Mouse (Mus musculus): Measurements from ENCODE around the gene Rgs7. TPM values are rescaled to one million over a fixed set of nuclear protein-coding genes. Genes with fewer than 3 reads are reported as not detected.

Gene Rgs7
- polyA plus RNA-seq, 1 experiment from 2014 or later = 2.3 TPM

DNA sequence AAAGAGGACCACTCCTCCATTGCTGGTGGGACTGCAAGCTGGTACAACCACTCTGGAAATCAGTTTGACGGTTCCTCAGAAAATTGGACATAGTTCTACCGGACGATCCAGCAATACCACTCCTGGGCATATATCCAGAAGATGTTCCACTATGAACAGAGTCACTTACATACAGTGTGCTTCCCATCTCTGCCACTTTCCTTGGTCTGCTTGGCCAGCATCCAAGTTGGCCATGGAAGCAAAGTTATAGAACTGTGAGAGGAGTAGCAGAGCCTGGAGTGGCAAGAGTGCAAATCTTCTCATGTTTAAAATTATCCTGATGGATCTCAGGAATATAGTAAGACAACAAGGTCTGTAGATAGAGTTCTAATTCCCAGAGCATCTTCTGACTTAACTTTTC lies 367.9 kb downstream of the Rgs7 start:
- 92% methylated on average over 3 of the region's 3 CpGs for WGBS

DNA sequence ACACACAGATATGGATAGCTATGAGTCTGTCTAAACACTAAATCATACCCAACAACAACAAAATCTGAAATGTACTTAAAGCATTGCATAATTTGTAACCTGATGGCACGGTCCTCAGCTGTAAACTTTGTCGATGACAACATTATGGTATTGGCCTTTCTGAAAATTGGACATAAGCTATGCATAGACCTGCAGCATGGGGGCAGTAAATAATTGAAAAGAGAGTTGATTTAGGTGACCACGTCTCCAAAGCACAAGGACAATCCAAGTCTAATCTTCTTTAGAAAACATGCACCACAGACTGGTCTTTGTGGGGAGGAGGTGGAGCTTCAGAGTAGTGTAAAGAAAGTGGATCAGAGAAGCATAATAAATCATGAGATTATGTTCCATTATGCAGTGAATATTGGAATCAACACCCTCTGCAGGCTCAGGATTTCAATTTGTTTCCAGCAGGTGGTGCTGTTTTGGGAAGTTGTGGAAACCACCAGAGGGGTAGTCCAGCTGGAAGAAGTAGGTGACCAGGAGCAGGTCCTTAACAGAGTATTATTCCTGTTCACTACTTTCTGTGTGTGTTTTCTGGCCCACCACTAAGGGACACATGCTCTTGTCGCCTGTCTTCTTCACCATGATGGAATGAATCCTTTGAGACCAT lies 373.3 kb downstream of the Rgs7 start:
- Histone ChIP-seq H3K9ac (no peak overlapping the region), H3K27me3 (no peaks in the 10 kb centered on the region), H3K9me3 (no peaks in the 10 kb centered on the region), H3K36me3 (no peaks in the 10 kb centered on the region), H3K27ac (no peak overlapping the region), H3K4me1 (no peaks in the 10 kb centered on the region), H3K4me2 (replicated peaks) (no peak overlapping the region), H3K4me3 (no peak overlapping the region)
- WGBS = 72% methylated on average over 4 of the region's 4 CpGs
- ATAC-seq (ENCODE audit: insufficient number of reproducible peaks, insufficient read depth, low FRiP score, low TSS enrichment) = no peak

More for the DNA sequence above, 367.9 kb downstream of the Rgs7 start:
- H3K4me2 ChIP-seq (replicated peaks) = no peak overlapping the region
- no peaks in the 10 kb centered on the region for H3K4me1 ChIP-seq
- no peaks in the 10 kb centered on the region for H3K27me3 ChIP-seq
- no peak for ATAC-seq (ENCODE audit: insufficient number of reproducible peaks, insufficient read depth, low FRiP score, low TSS enrichment)
- no peak overlapping the region for H3K27ac ChIP-seq
- H3K36me3 ChIP-seq = no peaks in the 10 kb centered on the region
- no peaks in the 10 kb centered on the region for H3K9me3 ChIP-seq
- no peak overlapping the region for H3K4me3 ChIP-seq
- no peak overlapping the region for H3K9ac ChIP-seq

DNA sequence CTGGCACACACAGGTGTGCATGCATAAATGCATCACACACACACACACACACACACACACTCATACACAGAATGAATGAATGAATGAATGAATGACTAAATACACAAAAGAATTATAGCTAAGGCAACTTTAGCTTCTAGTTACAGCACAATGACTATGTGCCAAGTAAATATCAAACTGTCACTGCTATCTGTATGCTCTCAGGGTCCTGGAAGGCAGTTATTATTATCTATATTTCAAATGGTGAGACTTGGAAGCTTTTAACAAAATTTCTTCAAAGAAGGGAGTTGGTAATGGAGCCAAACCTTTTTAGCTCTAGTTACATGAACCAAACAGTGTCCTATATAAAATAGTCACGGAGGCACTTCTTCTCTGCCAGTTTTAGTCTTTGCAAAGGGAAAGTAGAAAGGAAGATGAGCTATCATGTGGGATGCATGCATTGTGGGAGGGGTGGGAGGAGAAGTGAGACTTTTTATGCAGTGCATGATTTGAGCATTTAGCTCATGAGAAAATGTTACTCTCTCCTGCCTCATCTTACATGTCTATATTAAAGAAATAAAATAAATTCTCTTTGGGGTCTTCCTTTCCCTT lies 383.9 kb downstream of the Rgs7 start:
- Histone ChIP-seq H3K4me2 (replicated peaks) (no peak overlapping the region), H3K27me3 (no peaks in the 10 kb centered on the region), H3K4me3 (no peak overlapping the region), H3K27ac (no peak overlapping the region), H3K9ac (no peak overlapping the region), H3K9me3 (no peaks in the 10 kb centered on the region), H3K36me3 (no peaks in the 10 kb centered on the region), H3K4me1 (no peaks in the 10 kb centered on the region)
- 97% methylated on average over 1 of the region's 1 CpGs for WGBS
- no peak for ATAC-seq (ENCODE audit: insufficient number of reproducible peaks, insufficient read depth, low FRiP score, low TSS enrichment)

DNA sequence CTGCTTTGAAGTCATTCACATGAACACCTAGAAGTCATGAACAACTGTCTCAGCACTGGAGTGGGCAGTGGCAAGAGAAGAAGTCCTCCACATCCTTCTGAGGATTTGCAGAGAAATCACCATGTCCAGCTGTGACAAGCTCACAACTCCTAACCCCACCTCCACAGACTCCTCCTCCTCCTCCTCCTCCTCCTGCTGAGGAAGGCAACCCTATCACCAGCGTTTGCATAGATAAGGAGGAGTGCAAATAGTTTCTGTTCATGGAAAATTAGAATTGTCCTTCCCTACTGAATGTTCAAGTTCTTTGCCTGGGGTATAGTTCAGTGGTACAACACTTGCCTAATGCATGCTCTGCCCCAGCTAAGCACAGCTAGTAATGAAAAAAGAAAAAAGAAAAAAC lies 386.0 kb downstream of the Rgs7 start:
- Histone ChIP-seq H3K9ac (no peak overlapping the region), H3K4me1 (no peaks in the 10 kb centered on the region), H3K4me3 (no peak overlapping the region), H3K4me2 (replicated peaks) (no peak overlapping the region), H3K36me3 (no peaks in the 10 kb centered on the region), H3K27ac (no peak overlapping the region), H3K9me3 (no peaks in the 10 kb centered on the region), H3K27me3 (no peaks in the 10 kb centered on the region)
- no peak for ATAC-seq (ENCODE audit: insufficient number of reproducible peaks, insufficient read depth, low FRiP score, low TSS enrichment)
- WGBS = 29% methylated on average over 1 of the region's 1 CpGs

DNA sequence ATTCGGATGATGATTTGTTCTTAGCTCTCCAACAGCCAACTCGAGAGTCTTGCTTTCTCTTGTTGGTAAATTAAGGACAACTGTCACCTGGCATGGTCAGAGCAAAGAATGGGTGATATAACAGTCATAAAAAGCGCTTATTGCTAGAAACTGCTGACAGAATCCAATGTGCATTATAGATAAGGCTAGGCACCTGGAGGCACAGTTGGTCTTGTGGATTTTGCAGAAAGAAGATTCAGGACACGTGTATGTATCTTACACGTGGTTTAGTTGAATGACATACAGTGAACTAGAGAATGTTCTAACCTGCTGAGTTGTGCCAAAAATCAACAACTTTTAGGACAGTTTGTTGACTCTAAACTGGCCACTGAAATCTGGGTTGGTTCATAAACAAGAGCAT lies 386.9 kb downstream of the Rgs7 start:
- Histone ChIP-seq H3K27ac (no peak overlapping the region), H3K4me3 (no peak overlapping the region), H3K27me3 (no peaks in the 10 kb centered on the region), H3K4me2 (replicated peaks) (no peak overlapping the region), H3K36me3 (no peaks in the 10 kb centered on the region), H3K4me1 (no peaks in the 10 kb centered on the region), H3K9ac (no peak overlapping the region), H3K9me3 (no peaks in the 10 kb centered on the region)
- ATAC-seq (ENCODE audit: insufficient number of reproducible peaks, insufficient read depth, low FRiP score, low TSS enrichment) = no peak
- 83% methylated on average over 5 of the region's 5 CpGs for WGBS

DNA sequence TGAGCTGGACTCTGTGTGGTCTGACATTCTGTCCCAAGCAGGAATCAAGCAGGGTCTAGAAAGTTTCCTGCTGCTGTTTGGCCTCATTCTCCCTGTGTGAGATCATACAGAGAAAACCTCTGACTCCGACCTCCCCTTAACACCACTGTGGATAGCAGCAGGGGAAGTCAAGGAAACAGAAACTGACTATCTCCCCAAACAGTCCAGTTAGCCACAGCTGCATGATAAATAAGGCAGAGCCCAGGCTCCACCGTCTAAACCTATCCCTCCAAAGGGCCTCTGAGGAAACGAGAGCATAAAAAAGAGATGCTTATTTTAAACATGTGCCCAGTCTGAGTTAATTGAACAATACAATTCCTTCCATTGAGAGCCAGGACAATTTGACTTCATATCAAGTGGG lies 395.3 kb downstream of the Rgs7 start:
- Histone ChIP-seq H3K4me3 (no peak overlapping the region), H3K27me3 (no peaks in the 10 kb centered on the region), H3K36me3 (no peaks in the 10 kb centered on the region), H3K4me1 (no peaks in the 10 kb centered on the region), H3K9ac (no peak overlapping the region), H3K9me3 (no peaks in the 10 kb centered on the region), H3K27ac (no peak overlapping the region), H3K4me2 (replicated peaks) (no peak overlapping the region)
- ATAC-seq (ENCODE audit: insufficient number of reproducible peaks, insufficient read depth, low FRiP score, low TSS enrichment) = no peak
- 48% methylated on average over 3 of the region's 3 CpGs for WGBS

DNA sequence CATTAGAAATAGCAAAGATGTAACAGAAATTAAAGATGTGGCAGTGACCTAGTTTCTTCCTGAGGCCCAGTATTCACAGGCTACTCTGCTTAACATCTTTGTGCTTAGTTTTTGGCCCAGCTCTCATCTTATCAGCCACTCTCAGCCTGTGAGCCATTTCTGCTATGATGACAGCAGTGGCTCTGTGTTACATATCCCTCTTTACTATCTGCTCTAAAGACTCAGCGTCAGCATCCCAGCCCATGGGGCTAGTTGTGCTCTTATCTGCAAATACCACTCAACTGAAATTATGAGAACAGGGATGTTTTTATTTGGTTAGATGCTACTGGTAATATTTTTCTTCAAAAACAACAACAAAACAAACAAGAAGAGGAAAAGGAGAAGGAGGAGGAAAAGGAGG lies 410.2 kb downstream of the Rgs7 start:
- no peak for ATAC-seq (ENCODE audit: insufficient number of reproducible peaks, insufficient read depth, low FRiP score, low TSS enrichment)
- 87% methylated on average over 1 of the region's 1 CpGs for WGBS
- no peaks in the 10 kb centered on the region for H3K9me3 ChIP-seq

DNA sequence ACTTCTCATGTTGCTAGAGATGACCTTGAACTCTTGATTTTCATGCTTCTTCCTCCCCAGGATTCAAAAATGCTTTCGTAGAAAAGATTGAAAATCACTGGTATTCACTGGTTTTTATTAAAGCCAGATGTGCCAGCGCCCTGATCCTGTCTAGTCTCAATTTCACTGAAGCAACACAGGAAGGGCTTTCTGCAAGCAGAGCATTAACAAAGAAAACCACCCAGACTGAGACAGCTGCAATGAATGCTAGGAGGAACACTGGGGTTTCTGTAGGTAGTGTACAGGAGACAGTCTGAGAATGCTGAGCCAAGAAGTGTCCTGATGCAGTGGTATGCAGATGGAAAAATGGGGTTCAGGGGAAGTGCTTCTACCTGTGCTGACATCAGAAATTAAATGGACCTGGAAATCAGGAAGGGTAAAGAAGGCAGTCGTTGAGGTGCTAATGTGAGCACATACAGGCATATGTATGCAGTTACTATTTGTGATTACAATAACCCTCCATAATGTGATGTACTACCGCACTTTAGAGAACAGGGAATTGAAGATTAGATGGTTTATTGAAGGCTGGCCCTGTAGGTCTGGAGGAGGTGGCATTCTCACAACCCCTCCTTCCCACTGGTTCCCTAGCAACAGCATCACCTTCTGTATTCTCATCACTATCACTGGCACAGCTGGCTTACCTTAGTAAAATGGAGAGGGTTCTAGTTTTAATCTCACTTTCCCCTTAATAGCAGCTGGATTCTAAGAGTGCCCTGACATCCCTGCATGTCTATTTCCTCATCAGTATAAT lies 412.3 kb downstream of the Rgs7 start:
- Histone ChIP-seq H3K36me3 (no peaks in the 10 kb centered on the region), H3K4me1 (0 out of 2 replicates have a peak, but pooled peaks cover 4% of the 10 kb centered on the region), H3K27ac (peak overlapping the region; percentile 52; the same call in 1 of the 2 replicates), H3K4me2 (replicated peaks) (no peak overlapping the region), H3K27me3 (no peaks in the 10 kb centered on the region), H3K4me3 (no peak overlapping the region), H3K9me3 (no peaks in the 10 kb centered on the region), H3K9ac (no peak overlapping the region)
- ATAC-seq (ENCODE audit: insufficient number of reproducible peaks, insufficient read depth, low FRiP score, low TSS enrichment) = peak; percentile 79; the same call in 1 of the 2 replicates
- WGBS = 31% methylated on average over 4 of the region's 4 CpGs

More for the DNA sequence above, 410.2 kb downstream of the Rgs7 start:
- Histone ChIP-seq H3K4me3 (no peak overlapping the region), H3K27me3 (no peaks in the 10 kb centered on the region), H3K4me2 (replicated peaks) (no peak overlapping the region), H3K27ac (no peak overlapping the region), H3K36me3 (no peaks in the 10 kb centered on the region), H3K9ac (no peak overlapping the region), H3K4me1 (0 out of 2 replicates have a peak, but pooled peaks cover 4% of the 10 kb centered on the region)

DNA sequence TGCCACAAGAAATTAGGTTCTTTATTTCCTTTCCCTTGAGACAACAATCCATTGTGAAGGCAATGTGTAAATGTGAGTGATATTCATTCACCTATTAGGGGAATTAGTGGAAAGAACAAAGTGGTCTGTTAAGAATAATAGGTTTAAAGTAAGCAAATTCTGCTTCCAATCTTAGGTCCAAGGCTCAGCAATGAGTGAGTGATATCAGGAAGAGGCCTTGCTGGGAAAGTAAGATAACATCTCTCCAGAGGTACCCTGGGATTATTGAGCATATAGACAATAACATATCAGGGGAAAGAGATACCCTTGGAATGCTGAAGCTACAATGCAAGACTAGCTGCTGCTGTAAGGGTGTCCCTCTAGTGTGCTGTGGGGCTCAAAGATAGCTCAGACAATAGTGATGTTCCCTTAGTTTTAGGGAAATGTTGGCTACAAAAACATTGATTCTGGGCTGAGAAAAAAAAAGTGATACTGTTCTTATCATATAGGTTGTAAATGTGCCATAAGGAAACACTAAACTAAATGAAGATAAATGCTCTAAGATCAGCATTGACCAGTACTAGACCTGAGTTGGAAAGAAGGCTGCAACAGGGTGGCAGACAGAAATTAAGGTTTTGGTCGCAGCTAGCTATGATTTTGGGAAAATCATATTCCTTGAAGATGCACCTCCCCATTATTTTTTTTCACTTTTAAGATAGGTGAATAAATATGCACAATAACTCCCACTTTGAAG lies 418.6 kb downstream of the Rgs7 start:
- ATAC-seq (ENCODE audit: insufficient number of reproducible peaks, insufficient read depth, low FRiP score, low TSS enrichment) = no peak
- no peaks in the 10 kb centered on the region for H3K27me3 ChIP-seq
- no peaks in the 10 kb centered on the region for H3K4me1 ChIP-seq
- WGBS = 80% methylated on average over 1 of the region's 1 CpGs
- H3K4me2 ChIP-seq (replicated peaks) = no peak overlapping the region
- no peak overlapping the region for H3K27ac ChIP-seq
- no peak overlapping the region for H3K4me3 ChIP-seq
- H3K9me3 ChIP-seq = no peaks in the 10 kb centered on the region
- H3K36me3 ChIP-seq = no peaks in the 10 kb centered on the region
- no peak overlapping the region for H3K9ac ChIP-seq

DNA sequence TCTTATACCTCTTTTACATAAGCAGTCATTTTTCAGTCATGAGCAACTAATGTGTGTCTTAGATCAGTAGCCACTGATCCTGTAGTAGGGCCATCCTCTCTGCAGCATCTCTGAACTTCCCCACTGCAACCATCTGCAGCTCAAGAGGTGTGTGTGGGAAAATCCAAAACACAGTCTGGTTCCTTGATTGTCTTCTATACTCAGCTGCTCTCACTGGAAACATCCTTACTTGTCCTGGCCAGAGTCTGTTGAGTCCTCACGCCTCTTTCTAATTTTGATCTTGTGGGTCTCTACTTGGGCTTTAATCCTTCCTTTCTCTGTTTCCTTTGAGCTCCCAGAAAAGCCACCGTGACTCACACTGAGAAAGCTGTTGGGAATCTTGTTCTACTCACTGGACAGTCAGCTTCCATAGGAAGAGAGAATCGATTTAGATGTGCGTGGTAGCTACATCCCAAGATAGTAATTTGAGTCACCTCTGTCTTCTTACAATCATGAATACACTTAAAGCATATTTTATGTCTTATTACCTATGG lies 422.5 kb downstream of the Rgs7 start:
- H3K27me3 ChIP-seq = no peaks in the 10 kb centered on the region
- H3K9me3 ChIP-seq = no peaks in the 10 kb centered on the region
- WGBS = 79% methylated on average over 4 of the region's 4 CpGs
- no peaks in the 10 kb centered on the region for H3K36me3 ChIP-seq
- no peak overlapping the region for H3K27ac ChIP-seq
- H3K4me3 ChIP-seq = no peak overlapping the region
- no peaks in the 10 kb centered on the region for H3K4me1 ChIP-seq
- ATAC-seq (ENCODE audit: insufficient number of reproducible peaks, insufficient read depth, low FRiP score, low TSS enrichment) = no peak
- H3K9ac ChIP-seq = no peak overlapping the region
- H3K4me2 ChIP-seq (replicated peaks) = no peak overlapping the region

DNA sequence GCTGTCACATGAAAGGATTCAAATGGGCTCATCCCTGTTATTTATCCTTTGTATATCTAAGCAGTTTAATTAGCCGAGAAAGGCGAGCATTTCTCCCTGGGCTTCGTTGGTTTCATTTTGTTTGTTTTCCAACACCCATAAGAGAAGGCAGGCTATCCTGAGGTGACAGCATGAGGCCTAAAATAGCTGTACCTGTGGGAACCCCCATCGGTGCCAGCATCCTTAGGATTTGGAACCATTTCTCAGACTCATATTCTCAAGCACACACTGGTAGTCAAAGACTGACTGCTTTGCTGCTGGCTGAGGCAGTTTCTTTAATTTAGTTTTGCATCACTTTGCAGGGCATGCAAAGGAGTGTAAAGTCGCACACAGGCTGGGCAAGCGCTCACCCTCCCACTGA lies 443.2 kb downstream of the Rgs7 start:
- H3K36me3 ChIP-seq = no peaks in the 10 kb centered on the region

More for the DNA sequence above, 443.2 kb downstream of the Rgs7 start:
- Histone ChIP-seq H3K9ac (no peak overlapping the region), H3K4me1 (no peaks in the 10 kb centered on the region), H3K9me3 (no peaks in the 10 kb centered on the region), H3K4me2 (replicated peaks) (no peak overlapping the region), H3K27ac (no peak overlapping the region), H3K4me3 (no peak overlapping the region), H3K27me3 (no peaks in the 10 kb centered on the region)
- WGBS = 83% methylated on average over 6 of the region's 6 CpGs
- no peak for ATAC-seq (ENCODE audit: insufficient number of reproducible peaks, insufficient read depth, low FRiP score, low TSS enrichment)

Measured in embryonic facial prominence, embryonic 12.5 days (tissue).